Mouse (Mus musculus) limb, embryonic 14.5 days (tissue): ENCODE results near the gene Phpt1. TPM values are rescaled to one million over a fixed set of nuclear protein-coding genes. Genes with fewer than 3 reads are reported as not detected.

Experiments
- ATAC-seq: fragments of 200-750 bp; cut with Nextera tagmentation; 2 replicates; pipeline ENCODE4 v1.8.0; 2017; ENCODE audit warnings: low read depth, moderate number of reproducible peaks, moderate TSS enrichment; ENCODE audit not compliant: low FRiP score
- DNase-seq: peaks from one replicate; pipeline ENCODE4 v3.0.0-alpha.2; 2015; ENCODE audit warnings: low spot score
- H3K27ac ChIP-seq: fragments of 300-500 bp; sonication (generic); replicated peaks from 2 replicates; pipeline ENCODE4 v1.5.1; 2014; ENCODE audit warnings: low read depth, mild to moderate bottlenecking, low read length, moderate library complexity, mixed read lengths
- H3K27me3 ChIP-seq: fragments of 300-500 bp; sonication (generic); 2 replicates; pipeline ENCODE4 v1.6.1; 2014; ENCODE audit warnings: low read length, mixed read lengths; ENCODE audit not compliant: control insufficient read depth, insufficient read depth
- H3K36me3 ChIP-seq: fragments of 300-500 bp; sonication (generic); 2 replicates; pipeline ENCODE4 v1.6.1; 2014; ENCODE audit warnings: mild to moderate bottlenecking, low read length, moderate library complexity, mixed read lengths; ENCODE audit not compliant: control insufficient read depth, insufficient read depth
- H3K4me1 ChIP-seq: fragments of 300-500 bp; sonication (generic); 2 replicates; pipeline ENCODE4 v1.6.1; 2014; ENCODE audit warnings: antibody characterized with exemption, low read length, mixed read lengths; ENCODE audit not compliant: control insufficient read depth, insufficient read depth
- H3K4me2 ChIP-seq: fragments of 300-500 bp; sonication (generic); replicated peaks from 2 replicates; pipeline ENCODE4 v1.6.1; 2014; ENCODE audit warnings: low read depth, mild to moderate bottlenecking, low read length, moderate library complexity; ENCODE audit not compliant: severe bottlenecking
- H3K4me3 ChIP-seq: fragments of 300-500 bp; sonication (generic); replicated peaks from 2 replicates; pipeline ENCODE4 v1.5.1; 2014; ENCODE audit warnings: low read length
- H3K9ac ChIP-seq: fragments of 300-500 bp; sonication (generic); 2 replicates; pipeline ENCODE4 v1.6.1; 2014; ENCODE audit warnings: mild to moderate bottlenecking, low read depth, low read length, moderate library complexity; ENCODE audit not compliant: severe bottlenecking
- H3K9me3 ChIP-seq: fragments of 300-500 bp; sonication (generic); 2 replicates; pipeline ENCODE4 v1.6.1; 2016; ENCODE audit warnings: low read length; ENCODE audit not compliant: control insufficient read depth
- POLR2A ChIP-seq: fragments of 200-500 bp; IDR thresholded peaks from 2 replicates; pipeline ENCODE4 v1.8.0; 2012; ENCODE audit warnings: inconsistent platforms, mild to moderate bottlenecking, moderate library complexity, borderline replicate concordance; ENCODE audit not compliant: insufficient read depth, insufficient read length; ENCODE audit errors: extremely low read depth
- WGBS: fragments of 180-500 bp; shearing (Covaris S2); extraction: QIAGEN DNeasy Blood & Tissue Kit; methylation state at CpG from one replicate; pipeline ENCODE4 v1.1.7; 2014; 5-methylcytosine and 5-hydroxymethylcytosine counted together
- polyA plus RNA-seq, 2 experiments: library from polyadenylated mRNA; depleted of rRNA in 1 of 2; stranded (reverse) in 1 of 2; unstranded in 1 of 2; fragments of >200 nt; fragmentation: Nextera tagmentation in 1 of 2; extraction: Ambion mirVana in 1 of 2; gene quantifications; 2 replicates each; pipeline versions ENCODE4 v1.2.1 to v1.2.3; 2012 to 2014

The Phpt1 gene
- polyA plus RNA-seq, 2 experiments = 137 to 167 TPM

- no peak for TF ChIP-seq POLR2A
- WGBS = 82% methylated on average over 6 of the region's 6 CpGs
- Histone ChIP-seq H3K4me1 (peaks cover 5% of the 10 kb centered on the region), H3K4me2 (no peak overlapping the region), H3K4me3 (no peak overlapping the region), H3K27ac (no peak overlapping the region), H3K27me3 (no peaks in the 10 kb centered on the region), H3K9me3 (no peaks in the 10 kb centered on the region), H3K9ac (no peak overlapping the region), H3K36me3 (peaks cover 82% of the 10 kb centered on the region)
- ATAC-seq = no peak
- DNase-seq = no peak
Measured at GRCm38 (mm10) chr2:25568473-25569019, 6.5 kb downstream of the Phpt1 start.

- Histone ChIP-seq H3K4me3 (no peak overlapping the region), H3K9ac (no peak overlapping the region), H3K27me3 (no peaks in the 10 kb centered on the region), H3K27ac (no peak overlapping the region), H3K4me2 (no peak overlapping the region), H3K9me3 (no peaks in the 10 kb centered on the region), H3K4me1 (no peaks in the 10 kb centered on the region), H3K36me3 (peaks cover 90% of the 10 kb centered on the region)
- no peak for ATAC-seq
- no peak for DNase-seq
- 92% methylated on average over 6 of the region's 6 CpGs for WGBS
- no peak for TF ChIP-seq POLR2A
Measured at GRCm38 (mm10) chr2:25566558-25566957, 8.5 kb downstream of the Phpt1 start.

- H3K4me3 ChIP-seq = no peak overlapping the region
- no peak overlapping the region for H3K27ac ChIP-seq
- no peak for DNase-seq
- H3K4me1 ChIP-seq = no peaks in the 10 kb centered on the region
- peaks cover 90% of the 10 kb centered on the region for H3K36me3 ChIP-seq
- no peaks in the 10 kb centered on the region for H3K27me3 ChIP-seq
- no peak overlapping the region for H3K4me2 ChIP-seq
- no peak for ATAC-seq
- no peak for TF ChIP-seq POLR2A
- no peak overlapping the region for H3K9ac ChIP-seq
- WGBS = 90% methylated on average over 8 of the region's 8 CpGs
- no peaks in the 10 kb centered on the region for H3K9me3 ChIP-seq
Measured at GRCm38 (mm10) chr2:25565741-25566140, 9.3 kb downstream of the Phpt1 start.

- Histone ChIP-seq H3K9ac (no peak overlapping the region), H3K9me3 (no peaks in the 10 kb centered on the region), H3K27me3 (no peaks in the 10 kb centered on the region), H3K4me3 (no peak overlapping the region), H3K36me3 (peaks cover 70% of the 10 kb centered on the region), H3K4me1 (peaks cover 11% of the 10 kb centered on the region), H3K27ac (no peak overlapping the region), H3K4me2 (no peak overlapping the region)
- WGBS = 84% methylated on average over 9 of the region's 9 CpGs
- ATAC-seq (no peak), DNase-seq (no peak)
- no peak for TF ChIP-seq POLR2A
Measured at GRCm38 (mm10) chr2:25561946-25562345, 13.1 kb downstream of the Phpt1 start.

GRCm38 (mm10) chr2:25560551-25560950 lies 14.5 kb downstream of the Phpt1 start:
- Histone ChIP-seq H3K4me1 (peaks cover 12% of the 10 kb centered on the region), H3K9me3 (no peaks in the 10 kb centered on the region), H3K27me3 (no peaks in the 10 kb centered on the region), H3K27ac (no peak overlapping the region), H3K4me3 (no peak overlapping the region), H3K9ac (no peak overlapping the region), H3K4me2 (no peak overlapping the region), H3K36me3 (peaks cover 58% of the 10 kb centered on the region)
- no peak for TF ChIP-seq POLR2A
- DNase-seq (no peak), ATAC-seq (no peak)
- 81% methylated on average over 8 of the region's 8 CpGs for WGBS

GRCm38 (mm10) chr2:25558774-25559173 lies 16.2 kb downstream of the Phpt1 start:
- DNase-seq (no peak), ATAC-seq (no peak)
- Histone ChIP-seq H3K4me2 (peak overlapping the region; percentile 91), H3K27ac (no peak overlapping the region), H3K4me3 (peak overlapping the region; percentile 92), H3K9ac (peak overlapping the region; percentile 83), H3K36me3 (peaks cover 40% of the 10 kb centered on the region), H3K4me1 (peaks cover 12% of the 10 kb centered on the region), H3K9me3 (no peaks in the 10 kb centered on the region), H3K27me3 (no peaks in the 10 kb centered on the region)
- 29% methylated on average over 6 of the region's 6 CpGs for whole genome bisulfite sequencing
- no peak for TF ChIP-seq POLR2A
